In the genomic region with DNA sequence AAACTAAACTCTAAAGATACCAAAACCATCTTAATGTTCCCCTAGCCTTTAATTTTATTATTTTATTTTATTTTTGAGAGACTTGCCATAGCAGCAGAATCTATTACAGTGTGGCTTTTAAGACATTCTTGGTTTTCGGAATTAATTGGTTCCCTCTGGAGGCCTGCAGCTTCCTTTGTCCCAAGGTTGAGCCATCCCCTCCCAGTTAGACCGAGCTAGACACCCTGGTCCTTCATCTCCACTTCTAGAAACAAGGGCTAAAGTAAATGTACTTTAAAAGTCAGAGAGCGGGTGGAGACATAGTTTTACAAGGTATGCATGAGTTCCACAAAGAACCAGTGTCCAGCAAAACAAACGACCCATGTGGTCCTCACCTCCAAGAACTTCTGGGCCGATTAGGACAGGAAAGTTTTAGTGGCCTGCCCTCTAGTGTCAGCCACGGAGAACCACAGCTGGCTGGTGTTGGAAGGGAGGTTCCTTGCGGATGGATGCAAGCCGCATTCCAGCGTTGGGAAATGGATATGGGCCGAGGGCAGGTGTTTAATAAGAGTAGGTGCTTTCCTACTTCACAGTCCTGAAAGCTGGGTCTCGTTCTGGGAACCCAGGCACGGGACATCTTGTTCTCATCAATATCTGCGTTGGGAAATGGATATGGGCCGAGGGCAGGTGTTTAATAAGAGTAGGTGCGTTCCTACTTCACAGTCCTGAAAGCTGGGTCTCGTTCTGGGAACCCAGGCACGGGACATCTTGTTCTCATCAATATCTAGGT, we compare ENCODE assay signal across 7 mouse cellular contexts.
DNase-seq lines count a peak whose midpoint lies in the region; ATAC-seq lines count a peak whose summit lies in the region.

No protein-coding gene starts in this region.

- no peaks in the 10 kb centered on the region for H3K9me3 ChIP-seq in hindbrain, embryonic 16.5 days (ENCODE audit: control insufficient read depth, low read length)

- 31% methylated on average over 17 of the region's 17 CpGs for WGBS in hindbrain, embryonic 16.5 days

- DNase-seq in cerebellum, postnatal 10 days, result peak; percentile 88 to 90
- DNase-seq in frontal cortex, postnatal 36 days (ENCODE audit: low spot score in 2 of 2), result peak; percentile 64 to 75
- peak; percentile 39 to 69 for DNase-seq in layer of hippocampus, postnatal 25 days (ENCODE audit: extremely low spot score in 1 of 2, low spot score in 1 of 2)
- peak; percentile 59 for DNase-seq in right cerebral cortex, postnatal 25 days

- 0 out of 2 replicates have a peak, but pooled peaks cover 3% of the 10 kb centered on the region for H3K36me3 ChIP-seq in hindbrain, embryonic 16.5 days (ENCODE audit: control insufficient read depth, insufficient read depth, low read length)

- peak overlapping the region; percentile 2; the same call in 1 of the 2 replicates for H3K27ac ChIP-seq in hindbrain, embryonic 16.5 days (ENCODE audit: low read depth, low read length)

- peak; percentile 52 for ATAC-seq in activated CD4-positive, CD25-positive, alpha-beta regulatory T cell, adult 4 months
- ATAC-seq in hindbrain, embryonic 16.5 days, result peak; percentile 73
- peak; percentile 91 for ATAC-seq in megakaryocyte progenitor cell, adult 5-6 weeks (replicated peaks; ENCODE audit: poor library complexity)

- no peak overlapping the region for H3K4me2 ChIP-seq in hindbrain, embryonic 16.5 days (ENCODE audit: low read length)

- no peak overlapping the region for H3K4me3 ChIP-seq in hindbrain, embryonic 16.5 days (ENCODE audit: low read length)

- no peaks in the 10 kb centered on the region for H3K27me3 ChIP-seq in hindbrain, embryonic 16.5 days (replicated peaks; ENCODE audit: control insufficient read depth, insufficient read depth, low read length)

- H3K4me1 ChIP-seq in hindbrain, embryonic 16.5 days (ENCODE audit: control insufficient read depth, insufficient read depth, low read depth, low read length), result peaks cover 6% of the 10 kb centered on the region

- no peak overlapping the region for H3K9ac ChIP-seq in hindbrain, embryonic 16.5 days (ENCODE audit: low read depth, low read length)
